Mouse (Mus musculus): Measurements from ENCODE around the gene Atp13a3.

DNA sequence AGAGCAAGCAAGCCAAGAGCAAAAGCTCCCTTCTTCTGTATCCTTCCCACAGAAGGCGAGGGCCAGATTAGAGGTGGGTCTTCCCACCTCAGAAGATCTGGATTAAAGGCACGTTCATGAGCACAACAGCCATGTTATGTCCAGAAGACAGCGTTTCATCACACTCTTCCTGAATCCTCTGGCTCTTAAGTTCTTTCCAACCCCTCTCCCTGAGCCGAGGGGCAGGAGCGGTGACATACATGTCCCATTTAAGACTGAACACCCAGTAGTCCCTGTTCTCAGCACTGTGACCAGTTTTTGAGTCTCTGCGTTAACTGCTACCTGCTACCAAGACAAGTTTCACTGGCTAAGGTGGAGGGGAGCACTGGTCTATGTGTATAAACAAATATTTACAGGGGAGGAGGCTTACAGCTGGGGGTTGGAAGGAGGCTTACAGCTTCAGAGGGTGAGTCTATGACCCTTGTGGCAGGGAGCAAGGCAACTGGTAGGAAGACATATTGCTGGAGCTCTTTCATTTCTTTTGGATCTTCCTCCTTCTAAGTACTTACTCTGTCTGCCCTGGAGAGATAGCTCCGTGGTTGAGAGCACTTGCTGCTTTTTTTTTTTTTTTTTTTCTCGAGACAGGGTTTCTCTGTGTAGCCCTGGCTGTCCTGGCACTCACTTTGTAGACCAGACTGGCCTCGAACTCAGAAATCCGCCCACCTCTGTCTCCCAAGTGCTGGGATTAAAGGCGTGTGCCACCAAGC is at the start of gene Atp13a3:
- TF ChIP-seq POLR2A (IDR thresholded peaks at IDR 0.05; ENCODE audit: borderline replicate concordance, extremely low read depth, insufficient read depth, insufficient read length, poor library complexity, severe bottlenecking) (no peak), CTCF (IDR thresholded peaks at IDR 0.05; ENCODE audit: borderline replicate concordance, extremely low read depth, insufficient read depth, insufficient read length) (no peak)

Measured in brain, embryonic 14.5 days (tissue).